Mouse (Mus musculus): ENCODE results near the gene Rgs19.
A peak's percentile ranks its signal among the peaks of the same experiment; 100 is the strongest.

The Rgs19 gene

GRCm38 (mm10) chr2:181681978-181682377 is 11.8 kb downstream of the Rgs19 start:
- DNase-seq, result no peak

- DNase-seq, result no peak
These were observed 13.1 kb downstream of the Rgs19 start for GRCm38 (mm10) chr2:181680716-181681117.

- peak; percentile 67 to 71 for DNase-seq
These were observed 13.6 kb downstream of the Rgs19 start, which contains the start of gene Tcea2 for GRCm38 (mm10) chr2:181679951-181680715. Gene Tcea2, plus strand, starts transcription at chr2:181680310.

- DNase-seq, result peak; percentile 61 to 69
These were observed 15.0 kb downstream of the Rgs19 start for GRCm38 (mm10) chr2:181678780-181679179.

GRCm38 (mm10) chr2:181677755-181678098 is 16.1 kb downstream of the Rgs19 start:
- no peak for DNase-seq

GRCm38 (mm10) chr2:181677096-181677754 is 16.6 kb downstream of the Rgs19 start:
- DNase-seq, result no peak

GRCm38 (mm10) chr2:181676424-181676823 is 17.4 kb downstream of the Rgs19 start:
- DNase-seq, result no peak

GRCm38 (mm10) chr2:181675454-181675853 is 18.3 kb downstream of the Rgs19 start:
- no peak for DNase-seq

- no peak for DNase-seq
These were observed 18.8 kb downstream of the Rgs19 start for GRCm38 (mm10) chr2:181674934-181675333.

- no peak for DNase-seq
These were observed 20.3 kb downstream of the Rgs19 start for GRCm38 (mm10) chr2:181673501-181673900.

GRCm38 (mm10) chr2:181671984-181672383 is 21.8 kb downstream of the Rgs19 start:
- no peak for DNase-seq

- no peak for DNase-seq
These were observed 22.5 kb downstream of the Rgs19 start, which contains the start of gene Sox18 for GRCm38 (mm10) chr2:181671326-181671725. Gene Sox18, minus strand, starts transcription at chr2:181671640.

- DNase-seq, result no peak
These were observed 22.9 kb downstream of the Rgs19 start for GRCm38 (mm10) chr2:181670913-181671311.

- no peak for DNase-seq
These were observed 23.4 kb downstream of the Rgs19 start for GRCm38 (mm10) chr2:181670285-181670912.

GRCm38 (mm10) chr2:181663298-181663630 is 30.5 kb downstream of the Rgs19 start:
- no peak for DNase-seq

- DNase-seq, result no peak
These were observed 31.0 kb downstream of the Rgs19 start for GRCm38 (mm10) chr2:181662620-181663297.

- peak; percentile 61 to 77 for DNase-seq
These were observed 34.1 kb downstream of the Rgs19 start for GRCm38 (mm10) chr2:181659609-181660055.

- DNase-seq, result peak in 1 of 2 experiments; percentile 32
These were observed 34.7 kb downstream of the Rgs19 start for GRCm38 (mm10) chr2:181658930-181659555.

GRCm38 (mm10) chr2:181658528-181658927 is 35.2 kb downstream of the Rgs19 start:
- no peak for DNase-seq

- no peak for DNase-seq
These were observed 36.3 kb downstream of the Rgs19 start for GRCm38 (mm10) chr2:181657441-181657840.

- no peak for DNase-seq
These were observed 37.0 kb downstream of the Rgs19 start, which contains the start of gene Gm29797 for GRCm38 (mm10) chr2:181656734-181657133. Gene Gm29797, plus strand, starts transcription at chr2:181657034.

GRCm38 (mm10) chr2:181653523-181653922 is 40.3 kb downstream of the Rgs19 start:
- DNase-seq, result no peak

- no peak for DNase-seq
These were observed 40.7 kb downstream of the Rgs19 start for GRCm38 (mm10) chr2:181653065-181653464.
